Mouse (Mus musculus): Measurements from ENCODE around the gene Gm15023. TPM values are rescaled to one million over a fixed set of nuclear protein-coding genes. Genes with fewer than 3 reads are reported as not detected.

Gm15023 gene
- not detected for polyA plus RNA-seq (2017; shearing (Covaris generic))

GRCm38 (mm10) chrX:135177532-135177931 is at the start of gene Gm15023:
Gene Gm15023 (minus strand): TSS chrX:135177632.

GRCm38 (mm10) chrX:135210436-135211221 is 33.2 kb upstream of the Gm15023 start, which contains the start of gene Tceal6:
Gene Tceal6 (minus strand): TSS chrX:135210687.

Other genes starting within 250 kb of the Gm15023 start
- gene Nxf2, start 212.9 kb downstream of the Gm15023 start, polyA plus RNA-seq (2017; shearing (Covaris generic)) = 0.49 TPM
- 7.5 TPM for gene Zmat1, start 168.4 kb downstream of the Gm15023 start, polyA plus RNA-seq (2017; shearing (Covaris generic))
- gene Tceal6, start 33.1 kb upstream of the Gm15023 start, polyA plus RNA-seq (2017; shearing (Covaris generic)) = not detected
- not detected for gene Pramel3, start 124.7 kb upstream of the Gm15023 start, polyA plus RNA-seq (2017; shearing (Covaris generic))
- gene Gm5128, start 195.7 kb upstream of the Gm15023 start, polyA plus RNA-seq (2017; shearing (Covaris generic)) = not detected

Data from effector memory CD4-positive, alpha-beta T cell, adult 7 months (primary cell).